Mouse (Mus musculus): ENCODE measurements at regions not wholly inside any gene's neighbourhood (a gene's known extent, or its start where the extent isn't known, plus 50 kb on each side); places are given as distances from the start of the nearest gene placed in this dataset.

- no peak for DNase-seq
Measured at GRCm38 (mm10) chr1:71812171-71812695, 159.2 kb upstream of the Fn1 start.

DNA sequence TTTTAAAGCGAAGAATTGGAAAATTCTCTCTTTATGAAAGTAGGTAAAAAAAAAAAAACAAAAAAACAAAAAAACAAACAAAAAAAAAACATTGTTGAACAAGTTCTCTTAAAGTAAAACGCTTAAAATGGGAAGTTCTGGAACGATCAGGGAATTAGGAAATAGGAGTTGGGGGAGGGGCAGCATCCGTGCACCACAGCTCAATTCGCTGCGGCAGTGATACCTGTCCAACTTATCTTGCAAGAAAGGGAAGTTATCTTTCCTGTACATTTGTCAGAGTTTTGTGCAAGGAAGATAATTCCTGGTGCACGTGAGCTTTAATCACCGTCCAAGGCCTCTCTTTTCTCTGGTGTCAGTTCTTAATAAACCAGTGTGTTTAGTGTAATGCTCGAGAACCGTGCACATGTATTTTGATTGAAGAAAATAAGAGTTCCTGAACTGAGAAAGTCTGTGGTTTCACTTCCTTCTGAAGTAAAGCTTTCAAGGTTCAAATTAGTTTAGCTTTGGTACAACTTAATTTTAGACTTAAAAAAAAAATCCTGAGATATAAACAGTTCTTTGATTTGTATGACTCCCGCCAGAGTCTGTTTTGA, 158.3 kb upstream of the Fn1 start:
- no peak for DNase-seq

DNA sequence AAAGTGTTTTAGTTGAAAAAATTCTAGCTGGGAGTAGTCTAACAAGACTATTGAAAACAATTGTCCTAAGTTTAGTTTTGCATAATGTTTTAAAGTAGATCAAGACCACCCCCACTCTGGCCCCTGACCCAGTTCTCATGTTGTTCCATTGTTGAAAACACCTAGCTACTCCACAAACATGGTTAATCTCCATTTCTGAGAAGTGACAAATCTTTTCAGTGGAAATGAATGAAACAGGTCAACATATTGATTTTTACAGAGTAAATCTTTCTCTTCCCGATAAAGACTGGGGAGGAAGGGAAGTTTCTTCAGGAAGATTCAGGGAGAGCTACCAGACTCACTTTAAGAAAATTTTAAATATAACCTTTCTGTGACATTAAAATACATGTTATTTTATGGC, 155.0 kb upstream of the Fn1 start:
- DNase-seq: no peak

DNA sequence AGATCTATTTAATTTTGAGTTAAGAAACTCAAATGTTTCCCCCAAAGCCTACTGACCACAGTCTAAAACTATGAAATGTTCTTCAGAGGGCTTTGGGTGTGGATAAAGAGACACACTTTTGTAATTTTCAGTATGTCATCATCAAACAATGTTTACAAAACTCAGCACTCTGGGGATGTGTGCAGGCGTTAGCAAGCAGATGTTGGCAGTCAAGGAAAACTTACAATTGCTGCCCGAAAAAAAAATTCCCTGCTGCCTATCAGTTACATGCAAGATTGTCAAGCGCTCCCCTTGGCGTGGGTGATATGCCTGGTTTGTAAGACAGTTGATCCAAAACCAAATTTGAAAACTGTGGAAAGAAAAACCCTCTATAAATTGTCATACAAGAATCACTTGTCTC, 154.6 kb upstream of the Fn1 start:
- DNase-seq: no peak

- no peak for DNase-seq
Measured at GRCm38 (mm10) chr1:71801283-71802066, 148.5 kb upstream of the Fn1 start.

- DNase-seq: no peak
Measured at GRCm38 (mm10) chr1:71800581-71800980, 147.6 kb upstream of the Fn1 start.

DNA sequence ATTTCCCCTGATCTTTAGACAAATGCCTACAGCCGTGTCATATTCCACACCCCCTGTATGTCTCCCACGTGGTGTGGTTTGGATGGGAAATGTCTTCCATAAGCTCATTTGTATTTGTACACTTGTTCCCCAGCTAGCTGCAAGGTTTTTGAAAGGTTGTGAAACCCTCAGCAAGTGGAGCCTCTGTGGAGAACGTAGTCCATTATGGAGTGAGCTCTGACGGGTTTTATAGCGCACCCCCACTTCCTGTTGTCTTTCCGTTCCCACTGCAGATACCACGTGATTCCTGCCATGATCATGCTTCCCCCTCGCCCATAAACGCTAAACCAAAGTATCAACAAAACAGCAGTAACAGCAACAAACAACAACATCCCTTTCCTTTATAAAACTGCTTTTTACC, 145.6 kb upstream of the Fn1 start:
- no peak for DNase-seq

GRCm38 (mm10) chr1:71788408-71788807, 135.4 kb upstream of the Fn1 start:
- DNase-seq: no peak

GRCm38 (mm10) chr1:71784880-71785279, 131.9 kb upstream of the Fn1 start:
- no peak for DNase-seq

DNA sequence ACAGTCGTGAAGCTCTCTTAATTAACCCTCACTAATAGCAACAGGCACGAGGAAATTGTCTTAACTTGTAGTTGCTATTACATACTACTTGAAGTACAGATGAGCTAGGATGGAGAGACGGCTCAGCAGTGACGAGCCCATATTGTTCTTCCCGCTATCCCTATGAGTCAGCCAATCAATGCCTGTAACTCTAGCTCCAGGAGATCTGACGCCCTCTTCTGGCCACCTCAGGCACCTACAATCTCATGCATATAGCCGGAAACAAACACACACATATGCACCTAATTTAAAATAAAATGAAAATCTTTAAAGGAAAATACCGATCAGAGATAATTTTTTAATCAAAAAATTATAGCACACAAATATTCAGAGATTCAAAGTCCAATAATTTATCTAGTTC, 125.3 kb upstream of the Fn1 start:
- DNase-seq: no peak

GRCm38 (mm10) chr1:71775865-71776501, 123.0 kb upstream of the Fn1 start:
- DNase-seq: no peak

DNA sequence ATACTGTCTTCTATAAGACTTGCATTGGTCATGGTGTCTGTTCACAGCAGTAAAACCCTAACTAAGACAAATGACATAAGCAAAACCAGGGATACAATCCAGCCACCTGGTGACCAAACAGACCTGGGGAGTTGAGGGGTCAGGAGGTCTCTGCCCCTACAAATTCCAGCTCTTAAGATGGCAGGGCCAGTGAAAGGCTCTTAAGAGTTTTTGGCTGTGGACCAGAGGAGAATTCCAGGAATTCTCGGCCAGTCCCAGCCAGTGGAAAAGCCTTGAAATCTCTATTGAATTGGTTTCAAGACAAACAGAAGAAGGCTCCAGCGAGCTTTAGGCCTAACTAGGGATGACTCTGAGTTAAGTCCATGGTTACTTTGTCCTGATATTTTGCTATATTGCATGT, 119.5 kb upstream of the Fn1 start:
- DNase-seq: no peak

- no peak for DNase-seq
Measured at GRCm38 (mm10) chr1:71771798-71772197, 118.8 kb upstream of the Fn1 start.

DNA sequence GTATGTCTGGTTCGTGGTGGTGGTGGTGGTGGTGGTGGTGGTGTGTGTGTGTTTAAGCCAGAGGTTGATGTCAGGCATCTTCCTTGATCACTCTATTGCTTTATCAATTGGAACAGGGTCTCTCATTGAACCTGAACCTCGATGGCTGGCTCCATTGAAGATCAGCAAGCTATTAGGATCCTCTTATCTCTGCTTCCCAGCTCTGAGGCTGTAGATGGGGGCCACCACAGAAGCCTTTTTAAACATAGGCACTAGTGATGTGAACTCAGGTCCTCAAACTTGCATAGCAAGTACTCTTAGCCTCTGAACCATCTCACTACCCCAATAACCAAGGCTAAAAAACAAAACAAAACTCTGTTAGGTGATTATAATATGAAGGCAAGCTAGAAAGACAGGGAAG, 116.6 kb upstream of the Fn1 start:
- DNase-seq: no peak

- no peak for DNase-seq
Measured at GRCm38 (mm10) chr1:71767705-71768104, 114.7 kb upstream of the Fn1 start.

GRCm38 (mm10) chr1:71767076-71767475, 114.1 kb upstream of the Fn1 start:
- no peak for DNase-seq

DNA sequence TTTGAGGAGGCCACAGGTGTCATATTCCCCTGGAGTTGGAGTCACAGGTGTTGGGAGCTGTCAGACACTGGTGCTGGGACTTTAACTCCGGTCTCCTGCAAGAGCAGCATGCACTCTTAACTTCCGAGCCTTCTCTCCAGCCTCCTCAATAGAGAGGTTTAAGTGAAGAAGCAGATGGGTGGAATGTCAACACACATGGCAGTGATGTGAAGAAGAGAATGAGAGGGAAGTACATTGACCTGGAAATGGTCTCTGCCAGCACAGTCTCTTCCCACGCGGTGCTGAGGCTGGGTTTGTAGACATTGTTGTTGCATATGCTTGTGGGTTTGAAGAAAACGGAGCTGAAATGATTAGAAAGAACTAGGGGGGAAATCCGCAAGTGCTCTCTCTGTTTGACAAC, 112.0 kb upstream of the Fn1 start:
- no peak for DNase-seq

- no peak for DNase-seq
Measured at GRCm38 (mm10) chr1:71763530-71763929, 110.5 kb upstream of the Fn1 start.

GRCm38 (mm10) chr1:71760342-71760741, 107.3 kb upstream of the Fn1 start:
- no peak for DNase-seq

GRCm38 (mm10) chr1:71757236-71757635, 104.2 kb upstream of the Fn1 start:
- DNase-seq: no peak

GRCm38 (mm10) chr1:71756159-71756558, 103.2 kb upstream of the Fn1 start:
- DNase-seq: no peak

GRCm38 (mm10) chr1:71755435-71755834, 102.4 kb upstream of the Fn1 start:
- no peak for DNase-seq

DNA sequence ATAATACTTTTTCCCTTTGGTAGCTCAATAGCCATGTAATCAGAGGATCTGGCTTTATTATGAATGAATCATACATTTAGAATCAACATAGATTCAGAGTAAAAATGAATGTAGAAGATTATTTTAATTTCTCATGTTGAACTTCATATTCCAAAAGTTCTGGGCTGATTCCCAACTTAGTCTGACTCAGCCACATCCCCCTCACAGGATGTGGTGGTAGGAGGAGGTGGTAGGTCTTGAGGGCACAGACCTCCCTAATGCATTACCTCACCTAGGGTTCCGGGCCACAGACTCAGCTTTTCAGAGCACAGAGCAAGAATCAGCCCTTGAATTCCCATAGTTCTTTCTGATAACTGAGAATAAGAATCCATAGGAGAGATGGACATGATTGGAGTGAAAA, 99.4 kb upstream of the Fn1 start:
- no peak for DNase-seq

DNA sequence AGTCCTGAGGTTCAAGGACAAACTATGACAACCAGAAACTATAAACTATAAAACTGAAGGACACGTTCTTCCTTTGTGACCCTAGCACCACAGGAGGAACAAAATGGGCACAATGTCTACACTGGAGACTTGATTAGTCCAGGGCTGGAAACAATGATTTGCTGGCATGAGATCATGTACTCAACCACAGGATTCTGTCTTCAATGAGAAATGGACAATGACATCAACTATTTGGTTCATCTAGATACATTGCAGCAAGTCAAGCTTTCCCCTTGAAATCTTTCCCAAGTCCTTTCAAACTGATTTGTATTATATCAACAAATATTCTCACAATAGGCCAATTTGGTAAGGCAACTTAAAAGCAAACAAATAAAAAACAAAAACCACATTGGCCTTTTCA, 98.6 kb upstream of the Fn1 start:
- no peak for DNase-seq

Measured in cerebellum, adult 9-11 months (tissue).